In genomic region chr10:42698994-42699393, GRCm38 (mm10) we compare ENCODE assay signal across 18 mouse cellular contexts.
DNase-seq lines count a peak whose midpoint lies in the region; ATAC-seq and TF ChIP-seq lines count a peak whose summit lies in the region.
"Had no signal": no experiment of that assay in that cellular context is flagged by ENCODE, and none has a peak within 500 bp of the region (broad histone marks: within the 10 kb centered on the region; RNA-seq: fewer than 3 reads in every experiment).

No protein-coding gene starts in this region.

- 0 out of 2 replicates have a peak, but pooled peaks cover under 1% of the 10 kb centered on the region for H3K36me3 ChIP-seq in intestine, embryonic 15.5 days
- peaks cover 36% of the 10 kb centered on the region for H3K36me3 ChIP-seq in thymus, adult 2 months (ENCODE audit: control insufficient read depth, insufficient read depth, low read length)
- H3K36me3 ChIP-seq: embryonic facial prominence, embryonic 12.5 days; limb, embryonic 10.5 days had no signal

- no peak overlapping the region for H3K4me3 ChIP-seq in intestine, embryonic 15.5 days (replicated peaks)
- H3K4me3 ChIP-seq in thymus, adult 2 months (ENCODE audit: control insufficient read depth, insufficient read depth, low read length) = no peak overlapping the region
- H3K4me3 ChIP-seq: embryonic facial prominence, embryonic 12.5 days; forebrain, embryonic 10.5 days; hindbrain, embryonic 15.5 days; limb, embryonic 10.5 days; liver, embryonic 13.5 days; midbrain, embryonic 15.5 days; neural tube, embryonic 12.5 days had no signal

- WGBS in intestine, embryonic 15.5 days = 75% methylated on average over 8 of the region's 8 CpGs
- 6% methylated on average over 8 of the region's 8 CpGs for WGBS in thymus, adult 2 months

- no peak overlapping the region for H3K9ac ChIP-seq in intestine, embryonic 15.5 days
- H3K9ac ChIP-seq: embryonic facial prominence, embryonic 12.5 days; hindbrain, embryonic 15.5 days; liver, embryonic 13.5 days; midbrain, embryonic 15.5 days; neural tube, embryonic 12.5 days had no signal

- no peak overlapping the region; the same call in 1 of the 2 replicates for H3K27ac ChIP-seq in intestine, embryonic 15.5 days
- H3K27ac ChIP-seq in thymus, adult 2 months (ENCODE audit: control insufficient read depth, insufficient read depth, low read length) = peak overlapping the region; percentile 98
- H3K27ac ChIP-seq: embryonic facial prominence, embryonic 12.5 days; forebrain, embryonic 10.5 days; hindbrain, embryonic 15.5 days; kidney, postnatal 0 days; limb, embryonic 10.5 days; liver, embryonic 13.5 days; midbrain, embryonic 15.5 days; neural tube, embryonic 12.5 days had no signal

- no peaks in the 10 kb centered on the region for H3K27me3 ChIP-seq in intestine, embryonic 15.5 days (replicated peaks)
- H3K27me3 ChIP-seq in thymus, adult 2 months (ENCODE audit: control insufficient read depth, insufficient read depth, low read length) = no peaks in the 10 kb centered on the region
- H3K27me3 ChIP-seq: embryonic facial prominence, embryonic 12.5 days; hindbrain, embryonic 15.5 days; liver, embryonic 13.5 days; midbrain, embryonic 15.5 days; neural tube, embryonic 12.5 days had no signal

- TF ChIP-seq POLR2A in thymus, adult 2 months (IDR thresholded peaks at IDR 0.05; ENCODE audit: control insufficient read depth, extremely low read depth, insufficient read depth, low read length, poor library complexity) = peak; percentile 74

- no peak overlapping the region for H3K4me2 ChIP-seq in intestine, embryonic 15.5 days (replicated peaks)
- H3K4me2 ChIP-seq: embryonic facial prominence, embryonic 12.5 days; hindbrain, embryonic 15.5 days; liver, embryonic 13.5 days; midbrain, embryonic 15.5 days; neural tube, embryonic 12.5 days had no signal

- peak; percentile 38 for DNase-seq in gastrocnemius, postnatal 25 days
- DNase-seq in gastrocnemius, postnatal 14 days = no peak
- DNase-seq in CD4-positive helper T cell, adult 2 months (ENCODE audit: low read depth, low spot score) = peak; percentile 91
- DNase-seq in thymus, adult 2 months = peak; percentile 92
- no peak for DNase-seq in retina, postnatal 1 day
- no peak for DNase-seq in layer of hippocampus, postnatal 25 days (ENCODE audit: extremely low spot score in 1 of 2, low spot score in 1 of 2)
- DNase-seq in left cerebral cortex, adult 8-10 months (ENCODE audit: low spot score in 2 of 2) = no peak
- DNase-seq: adrenal gland, postnatal 25 days; cerebellum, postnatal 36 days; liver, embryonic 13.5 days had no signal

- ATAC-seq in intestine, embryonic 15.5 days = peak; percentile 87
- ATAC-seq: midbrain, embryonic 15.5 days had no signal

- TF ChIP-seq CTCF in thymus, adult 2 months (IDR thresholded peaks at IDR 0.05; ENCODE audit: borderline replicate concordance, control insufficient read depth, extremely low read depth, insufficient read depth, low read length, poor library complexity) = no peak

- no peaks in the 10 kb centered on the region for H3K9me3 ChIP-seq in intestine, embryonic 15.5 days
- H3K9me3 ChIP-seq: embryonic facial prominence, embryonic 12.5 days; forebrain, embryonic 10.5 days; hindbrain, embryonic 15.5 days; limb, embryonic 10.5 days; liver, embryonic 13.5 days; midbrain, embryonic 15.5 days; neural tube, embryonic 12.5 days had no signal

- H3K4me1 ChIP-seq in intestine, embryonic 15.5 days (replicated peaks) = no peaks in the 10 kb centered on the region
- peaks cover 21% of the 10 kb centered on the region for H3K4me1 ChIP-seq in thymus, adult 2 months (replicated peaks; ENCODE audit: control insufficient read depth, insufficient read depth, low read length)
- H3K4me1 ChIP-seq: embryonic facial prominence, embryonic 12.5 days; hindbrain, embryonic 15.5 days; limb, embryonic 10.5 days; liver, embryonic 13.5 days; midbrain, embryonic 15.5 days; neural tube, embryonic 12.5 days had no signal

- intact Hi-C loops in gastrocnemius, postnatal 14 days (cut with DNase I; ENCODE audit: low total_unique reads) = no loop called here

Comparison
In these comparisons a context has a peak if more than half of its experiments do, and no peak if none do; other contexts are left out.
1. DNase-seq: peak in gastrocnemius, postnatal 25 days (single experiment), CD4-positive helper T cell, adult 2 months (single experiment) and thymus, adult 2 months (single experiment); none in gastrocnemius, postnatal 14 days (single experiment), retina, postnatal 1 day (single experiment), layer of hippocampus, postnatal 25 days (0 of 2) and left cerebral cortex, adult 8-10 months (0 of 2).